Comparison of ENCODE assay signal across 8 mouse cellular contexts in the genomic region with DNA sequence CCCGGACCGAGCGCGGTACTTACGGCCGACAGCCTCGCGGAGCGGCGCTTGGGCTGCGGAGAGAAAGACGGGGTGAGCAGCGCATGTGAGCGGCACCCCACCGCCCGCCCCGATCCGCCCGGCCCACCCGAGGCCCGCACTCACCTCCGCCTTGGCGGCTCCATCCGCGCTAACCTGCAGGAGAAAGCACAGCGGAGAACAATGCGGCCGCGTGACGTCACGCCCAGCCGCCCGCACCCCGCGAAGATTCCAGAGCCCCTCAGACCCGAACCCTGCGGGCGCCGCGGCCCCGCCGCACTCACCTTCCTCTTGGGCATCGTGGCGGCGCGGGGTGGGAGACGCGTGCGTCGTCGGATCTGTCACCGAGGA. TPM values are rescaled to one million over a fixed set of nuclear protein-coding genes. Genes with fewer than 3 reads are reported as not detected.
A peak's percentile ranks its signal among the peaks of the same experiment; 100 is the strongest.
DNase-seq lines count a peak whose midpoint lies in the region; ATAC-seq and TF ChIP-seq lines count a peak whose summit lies in the region.

No protein-coding gene starts in this region.

- peak overlapping the region; percentile 83 for H3K4me3 ChIP-seq in heart, embryonic 16.5 days (ENCODE audit: low read length)
- H3K4me3 ChIP-seq in bone marrow, adult 2 months (replicated peaks; ENCODE audit: control insufficient read depth, low read depth, low read length), result peak overlapping the region; percentile 71
- H3K4me3 ChIP-seq in hindbrain, embryonic 14.5 days (replicated peaks; ENCODE audit: low read length), result peak overlapping the region; percentile 99
- peak overlapping the region; percentile 97 for H3K4me3 ChIP-seq in midbrain, embryonic 14.5 days (replicated peaks; ENCODE audit: low read depth, low read length)

- peak; percentile 28 for ATAC-seq in heart, embryonic 16.5 days (replicated peaks; ENCODE audit: extremely low read depth, insufficient read depth, low FRiP score)
- peak; percentile 73 for ATAC-seq in hindbrain, embryonic 14.5 days (ENCODE audit: low FRiP score)
- peak; percentile 77 for ATAC-seq in midbrain, embryonic 14.5 days (ENCODE audit: low FRiP score, low TSS enrichment)
- no peak; the same call in 1 of the 2 replicates for ATAC-seq in megakaryocyte progenitor cell, adult 5-6 weeks (replicated peaks; ENCODE audit: poor library complexity)

- peaks cover 35% of the 10 kb centered on the region for H3K36me3 ChIP-seq in heart, embryonic 16.5 days (ENCODE audit: control insufficient read depth, insufficient read depth)
- peaks cover 39% of the 10 kb centered on the region for H3K36me3 ChIP-seq in hindbrain, embryonic 14.5 days (replicated peaks; ENCODE audit: control insufficient read depth, insufficient read depth)
- peaks cover 41% of the 10 kb centered on the region for H3K36me3 ChIP-seq in midbrain, embryonic 14.5 days (ENCODE audit: control insufficient read depth, insufficient read depth, low read length)

- TF ChIP-seq POLR2A in bone marrow, adult 2 months (IDR thresholded peaks at IDR 0.05; ENCODE audit: borderline replicate concordance, control insufficient read depth, low read depth, low read length), result no peak

- peaks cover 23% of the 10 kb centered on the region for H3K4me1 ChIP-seq in heart, embryonic 16.5 days (ENCODE audit: control insufficient read depth, insufficient read depth, low read length)
- no peaks in the 10 kb centered on the region; the same call in 1 of the 2 replicates for H3K4me1 ChIP-seq in bone marrow, adult 2 months (ENCODE audit: control insufficient read depth, insufficient read depth, low read length)
- H3K4me1 ChIP-seq in hindbrain, embryonic 14.5 days (replicated peaks; ENCODE audit: control insufficient read depth, insufficient read depth, low read length), result peaks cover 22% of the 10 kb centered on the region
- H3K4me1 ChIP-seq in midbrain, embryonic 14.5 days (ENCODE audit: control insufficient read depth, insufficient read depth, low read length), result peaks cover 21% of the 10 kb centered on the region

- TF ChIP-seq CTCF in bone marrow, adult 2 months (IDR thresholded peaks at IDR 0.05; ENCODE audit: control insufficient read depth, insufficient read depth, low read length), result no peak

- H3K27me3 ChIP-seq in heart, embryonic 16.5 days (ENCODE audit: control insufficient read depth, insufficient read depth, low read length), result no peaks in the 10 kb centered on the region
- H3K27me3 ChIP-seq in hindbrain, embryonic 14.5 days (ENCODE audit: control insufficient read depth, insufficient read depth, low read length), result no peaks in the 10 kb centered on the region
- H3K27me3 ChIP-seq in midbrain, embryonic 14.5 days (ENCODE audit: control insufficient read depth, insufficient read depth, low read length), result no peaks in the 10 kb centered on the region

- peak overlapping the region; percentile 97 for H3K27ac ChIP-seq in heart, embryonic 16.5 days (ENCODE audit: low read length)
- peak overlapping the region; percentile 75 for H3K27ac ChIP-seq in bone marrow, adult 2 months (ENCODE audit: control insufficient read depth, insufficient read depth, low read depth, low read length, poor library complexity)
- peak overlapping the region; percentile 99 for H3K27ac ChIP-seq in hindbrain, embryonic 14.5 days
- H3K27ac ChIP-seq in midbrain, embryonic 14.5 days (replicated peaks; ENCODE audit: low read depth, low read length), result peak overlapping the region; percentile 99

- DNase-seq in heart, postnatal 14 days, result no peak
- no peak for DNase-seq in hindbrain, embryonic 14.5 days (ENCODE audit: low spot score)
- no peak for DNase-seq in midbrain, embryonic 14.5 days
- no peak for DNase-seq in kidney, adult 8-10 months
- no peak for DNase-seq in embryo, embryonic 11 days

- intact Hi-C loops in heart, postnatal 14 days (cut with DNase I), result loop anchor here (5.0 kb wide), 1 partner anchor 45 kb away; a partner anchor contains a TSS

- peak overlapping the region; percentile 77 for H3K4me2 ChIP-seq in heart, embryonic 16.5 days (ENCODE audit: low read depth, low read length)
- H3K4me2 ChIP-seq in hindbrain, embryonic 14.5 days (replicated peaks), result peak overlapping the region; percentile 85
- peak overlapping the region; percentile 75 for H3K4me2 ChIP-seq in midbrain, embryonic 14.5 days (ENCODE audit: low read length)

- peak overlapping the region; percentile 98 for H3K9ac ChIP-seq in heart, embryonic 16.5 days (ENCODE audit: low read length)
- H3K9ac ChIP-seq in hindbrain, embryonic 14.5 days, result peak overlapping the region; percentile 98
- H3K9ac ChIP-seq in midbrain, embryonic 14.5 days (replicated peaks; ENCODE audit: low read length), result peak overlapping the region; percentile 97

- H3K9me3 ChIP-seq in heart, embryonic 16.5 days (replicated peaks; ENCODE audit: control insufficient read depth, low read length), result no peaks in the 10 kb centered on the region
- no peaks in the 10 kb centered on the region for H3K9me3 ChIP-seq in hindbrain, embryonic 14.5 days (ENCODE audit: control insufficient read depth, low read length)
- H3K9me3 ChIP-seq in midbrain, embryonic 14.5 days (ENCODE audit: control insufficient read depth, low read length), result no peaks in the 10 kb centered on the region

- under 1% methylated on average over 42 of the region's 52 CpGs for WGBS in heart, embryonic 16.5 days
- WGBS in bone marrow, adult 2 months, result 1% methylated on average over 50 of the region's 52 CpGs
- under 1% methylated on average over 33 of the region's 52 CpGs for WGBS in hindbrain, embryonic 14.5 days
- WGBS in midbrain, embryonic 14.5 days, result under 1% methylated on average over 52 of the region's 52 CpGs

RNA-seq across cellular contexts. Expression of a gene that starts 0.3 kb away (rescaled TPM):
- polyA plus RNA-seq in heart, embryonic 16.5 days (2015; fragmentation: Nextera tagmentation; extraction: Ambion mirVana), result 250 and 264 TPM in 2 replicates
- 10 to 100 TPM; 51.1 to 53.5 TPM for total RNA-seq in heart, postnatal 14 days (2021)
- 53.4 and 102 TPM in 2 replicates for polyA plus RNA-seq in bone marrow, adult 2 months (2011; ENCODE audit: insufficient read depth, insufficient read length, low replicate concordance, missing spikeins)
- 292 and 300 TPM in 2 replicates for polyA plus RNA-seq in hindbrain, embryonic 14.5 days (2014; fragmentation: Nextera tagmentation; extraction: Ambion mirVana)
- polyA plus RNA-seq in midbrain, embryonic 14.5 days (2014; fragmentation: Nextera tagmentation; extraction: Ambion mirVana), result 371 and 462 TPM in 2 replicates
- 123 and 124 TPM in 2 replicates for total RNA-seq in megakaryocyte progenitor cell, adult 5-6 weeks (2015)
- 120 and 271 TPM in 2 replicates for total RNA-seq in megakaryocyte progenitor cell, adult 5-6 weeks (2017)

RNA-seq across cellular contexts. Expression of a gene that starts 17.9 kb away (rescaled TPM):
- polyA plus RNA-seq in heart, embryonic 16.5 days (2015; fragmentation: Nextera tagmentation; extraction: Ambion mirVana), result 52.4 and 53.3 TPM in 2 replicates
- 10 to 100 TPM; 12.6 to 14.4 TPM for total RNA-seq in heart, postnatal 14 days (2021)
- polyA plus RNA-seq in bone marrow, adult 2 months (2011; ENCODE audit: insufficient read depth, insufficient read length, low replicate concordance, missing spikeins), result 3.4 and 9.9 TPM in 2 replicates
- 214 and 242 TPM in 2 replicates for polyA plus RNA-seq in hindbrain, embryonic 14.5 days (2014; fragmentation: Nextera tagmentation; extraction: Ambion mirVana)
- polyA plus RNA-seq in midbrain, embryonic 14.5 days (2014; fragmentation: Nextera tagmentation; extraction: Ambion mirVana), result 229 and 232 TPM in 2 replicates
- 10.5 and 13.3 TPM in 2 replicates for total RNA-seq in megakaryocyte progenitor cell, adult 5-6 weeks (2015)
- 16.2 and 20.1 TPM in 2 replicates for total RNA-seq in megakaryocyte progenitor cell, adult 5-6 weeks (2017)

RNA-seq across cellular contexts. Expression of a gene that starts 44.9 kb away (rescaled TPM):
- polyA plus RNA-seq in heart, embryonic 16.5 days (2015; fragmentation: Nextera tagmentation; extraction: Ambion mirVana), result 67.4 and 68.3 TPM in 2 replicates
- total RNA-seq in heart, postnatal 14 days (2021), result 10 to 100 TPM; 93.1 to 93.7 TPM
- 27.9 and 47.0 TPM in 2 replicates for polyA plus RNA-seq in bone marrow, adult 2 months (2011; ENCODE audit: insufficient read depth, insufficient read length, low replicate concordance, missing spikeins)
- polyA plus RNA-seq in hindbrain, embryonic 14.5 days (2014; fragmentation: Nextera tagmentation; extraction: Ambion mirVana), result 316 and 319 TPM in 2 replicates
- 338 and 372 TPM in 2 replicates for polyA plus RNA-seq in midbrain, embryonic 14.5 days (2014; fragmentation: Nextera tagmentation; extraction: Ambion mirVana)
- 34.2 and 45.1 TPM in 2 replicates for total RNA-seq in megakaryocyte progenitor cell, adult 5-6 weeks (2015)
- 33.5 and 75.6 TPM in 2 replicates for total RNA-seq in megakaryocyte progenitor cell, adult 5-6 weeks (2017)
